Mouse (Mus musculus) urinary bladder, postnatal 4 days (tissue): ENCODE results near the gene Rnaseh2a.
"Not testable (repeated sequence)": the region's sequence is repeated elsewhere in the genome, so short reads cannot be mapped to it uniquely, and the experiment has no call there.

Experiments
- DNase-seq, 2 experiments: peaks; one replicate each; pipeline ENCODE4 v3.0.0; 2021 to 2022; ENCODE audit warnings: low spot score in 2 of 2

Gene Rnaseh2a

DNA sequence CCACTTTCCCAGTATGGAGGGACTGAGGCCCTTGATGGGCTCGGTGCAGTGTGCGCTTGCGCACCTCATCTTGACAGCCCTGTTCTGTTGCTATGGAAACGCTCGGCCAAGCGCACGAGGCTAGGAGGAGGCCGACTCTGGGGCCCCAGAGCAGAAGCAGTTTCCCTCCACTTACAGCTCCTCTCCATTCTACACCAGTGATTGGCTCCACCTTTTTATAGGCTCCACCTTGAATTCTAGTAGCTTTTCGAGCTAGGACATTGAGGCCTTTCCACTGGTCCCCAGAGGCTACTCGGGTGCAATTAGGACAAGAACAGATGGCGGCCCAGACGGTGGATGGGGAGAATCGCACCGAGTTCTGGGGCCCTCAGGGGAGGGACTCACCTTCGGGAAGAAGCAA, 34.7 kb downstream of the Rnaseh2a start:
- no peak for DNase-seq

DNA sequence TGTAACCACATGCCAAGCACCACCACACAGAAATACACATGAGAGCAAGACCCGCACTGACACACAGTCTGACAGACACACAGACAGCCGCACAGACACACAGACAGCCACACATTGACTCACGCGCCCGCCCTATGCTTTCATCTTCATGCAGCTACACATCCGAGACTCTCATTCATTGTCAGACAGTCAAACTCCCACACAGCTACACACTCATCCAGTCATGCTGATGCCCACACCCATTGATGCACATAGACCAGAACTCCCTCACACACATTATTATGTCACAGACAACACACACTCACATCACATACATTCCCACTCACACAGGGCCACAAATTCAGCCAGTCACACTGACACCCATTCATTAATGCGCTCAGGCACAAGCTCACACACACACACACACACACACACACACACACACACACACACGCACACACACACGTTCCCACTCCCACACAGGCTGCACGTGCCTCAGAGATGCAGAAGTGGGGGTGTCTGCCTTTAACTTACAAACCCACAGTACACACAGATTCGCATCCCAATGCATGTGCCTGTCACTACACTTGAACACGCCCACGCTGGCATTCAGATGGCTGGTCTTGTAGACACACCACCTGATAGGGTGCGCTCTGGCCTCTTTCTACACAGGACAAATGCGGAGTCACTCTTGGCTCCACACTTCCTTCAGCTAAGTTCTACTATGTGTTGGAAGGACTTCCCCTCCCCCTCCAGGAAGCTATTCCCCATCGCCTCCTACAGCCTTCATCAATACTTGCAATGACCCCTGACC, 35.6 kb downstream of the Rnaseh2a start:
- DNase-seq = no peak

DNA sequence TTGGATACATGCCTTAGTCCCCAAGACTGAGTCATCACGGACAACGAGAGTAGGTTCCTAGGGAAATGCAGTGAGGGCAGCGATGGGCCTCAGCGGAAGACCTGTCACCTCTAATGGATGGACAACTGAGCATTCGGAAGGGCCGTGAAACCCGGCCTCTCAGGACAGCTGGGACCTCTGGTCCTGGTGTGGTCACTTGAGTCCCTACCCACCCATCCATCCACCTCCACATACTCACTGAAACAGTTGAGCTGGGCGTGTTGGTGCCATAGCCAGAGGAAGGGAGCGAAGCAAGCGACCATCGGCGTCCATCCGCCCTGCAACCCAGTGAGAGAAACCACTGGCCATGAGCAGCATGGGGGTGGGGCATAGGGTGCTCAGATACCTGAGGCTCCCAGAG, 39.0 kb downstream of the Rnaseh2a start:
- no peak for DNase-seq

- DNase-seq = no peak
These were observed 40.9 kb downstream of the Rnaseh2a start for GRCm38 (mm10) chr8:84928456-84929306.

GRCm38 (mm10) chr8:84927513-84927912, 42.1 kb downstream of the Rnaseh2a start:
- no peak for DNase-seq

GRCm38 (mm10) chr8:84925557-84925956, 44.0 kb downstream of the Rnaseh2a start:
- no peak for DNase-seq

- no peak for DNase-seq
These were observed 48.0 kb downstream of the Rnaseh2a start for GRCm38 (mm10) chr8:84921596-84921995.

GRCm38 (mm10) chr8:84918646-84919045, 50.9 kb downstream of the Rnaseh2a start:
- DNase-seq = no peak

GRCm38 (mm10) chr8:84917781-84918180, 51.8 kb downstream of the Rnaseh2a start:
- DNase-seq = no peak

- no peak for DNase-seq
These were observed 54.3 kb downstream of the Rnaseh2a start for GRCm38 (mm10) chr8:84915269-84915668.

DNA sequence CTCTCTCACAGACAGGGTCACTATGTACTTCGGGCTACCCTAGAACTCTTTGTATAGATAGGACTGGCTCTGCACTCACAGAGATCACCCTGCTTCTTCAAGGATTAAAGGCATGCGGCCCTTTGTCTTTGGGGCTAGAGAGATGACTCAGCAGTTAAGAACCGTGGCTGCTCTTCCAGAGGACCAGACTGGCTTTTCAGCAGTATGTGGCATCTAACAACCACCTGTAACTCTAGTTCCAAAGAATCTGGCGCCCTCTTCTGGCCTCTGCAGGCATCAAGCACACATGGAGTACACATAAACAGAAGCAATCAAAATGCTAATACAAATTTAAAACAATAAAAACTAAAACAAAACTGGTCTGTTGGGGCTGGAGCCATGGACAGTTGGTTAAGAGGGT, 55.6 kb downstream of the Rnaseh2a start:
- no peak for DNase-seq

GRCm38 (mm10) chr8:84913502-84913900, 56.1 kb downstream of the Rnaseh2a start:
- no peak for DNase-seq

DNA sequence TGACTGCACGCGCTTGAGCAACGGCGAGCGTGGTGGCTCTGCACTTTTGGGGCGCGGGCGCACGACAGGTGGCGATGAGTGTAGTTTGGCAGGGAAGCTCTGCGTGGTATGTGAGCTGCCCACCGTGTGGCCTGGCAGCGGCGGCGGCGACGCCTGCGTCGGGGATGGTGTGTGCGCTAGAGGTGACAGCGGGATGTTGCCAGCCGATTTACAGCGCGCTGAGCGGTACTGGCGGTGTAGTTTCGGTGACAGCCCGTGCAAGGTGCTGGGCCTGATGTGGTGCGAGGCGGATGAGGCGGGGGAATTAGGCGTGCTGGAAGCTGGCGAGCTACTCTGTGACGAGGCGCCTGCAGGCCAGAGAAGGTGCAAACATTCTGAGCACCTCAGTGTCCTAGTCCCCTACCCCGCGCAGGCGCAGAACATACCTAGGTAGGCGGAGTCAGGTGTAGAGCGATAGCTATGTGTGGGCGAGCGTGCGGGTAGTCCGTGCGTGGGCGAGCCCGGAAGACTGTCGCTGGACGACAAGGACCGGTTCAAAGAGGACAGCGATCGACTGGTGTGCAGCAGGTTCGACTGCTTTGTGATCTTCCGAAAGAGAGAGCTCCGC, 56.6 kb downstream of the Rnaseh2a start:
- DNase-seq = peak in 1 of 2 experiments; percentile 64

GRCm38 (mm10) chr8:84912391-84912790, 57.2 kb downstream of the Rnaseh2a start:
- DNase-seq = no peak

GRCm38 (mm10) chr8:84911854-84912253, 57.7 kb downstream of the Rnaseh2a start:
- DNase-seq = no peak

DNA sequence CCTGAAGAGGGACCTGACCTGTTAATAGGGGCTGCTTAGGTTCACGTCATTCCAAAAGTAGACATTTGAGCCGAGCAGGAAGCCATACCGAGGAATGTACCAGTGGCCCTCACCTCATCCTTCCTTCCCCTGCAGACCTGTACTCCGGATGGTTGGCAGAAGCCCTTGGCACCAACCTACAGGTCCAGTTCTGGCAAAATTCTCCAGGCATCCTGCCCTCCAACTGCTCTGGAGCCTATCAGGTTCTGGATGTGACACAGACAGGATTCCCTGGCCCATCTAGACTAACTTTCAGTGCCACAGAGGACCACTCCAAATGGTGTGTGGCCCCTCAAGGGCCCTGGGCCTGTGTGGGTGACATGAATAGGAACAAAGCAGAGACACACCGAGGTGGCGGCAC, 59.0 kb downstream of the Rnaseh2a start:
- DNase-seq = no peak

DNA sequence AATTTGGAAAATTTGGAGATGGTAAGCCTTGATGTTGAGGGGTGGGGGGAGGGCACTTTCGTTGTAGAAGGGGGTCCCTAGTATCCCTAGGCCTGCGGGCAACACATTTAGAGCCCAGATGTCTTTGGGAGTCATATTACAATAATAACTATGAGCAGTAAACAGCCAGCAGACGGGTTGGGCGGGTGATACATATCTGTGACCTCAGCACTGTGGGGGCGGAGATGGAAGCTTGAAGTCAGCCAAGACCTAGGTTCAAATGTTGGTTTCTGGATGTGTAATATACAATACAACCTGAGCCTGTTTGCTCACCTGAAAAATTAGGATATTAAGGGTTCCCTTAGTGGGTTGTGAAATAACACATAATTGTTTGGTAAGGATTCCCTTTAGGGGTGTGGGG, 59.6 kb downstream of the Rnaseh2a start:
- DNase-seq = no peak

- no peak for DNase-seq
These were observed 60.3 kb downstream of the Rnaseh2a start for GRCm38 (mm10) chr8:84909162-84909767.

DNA sequence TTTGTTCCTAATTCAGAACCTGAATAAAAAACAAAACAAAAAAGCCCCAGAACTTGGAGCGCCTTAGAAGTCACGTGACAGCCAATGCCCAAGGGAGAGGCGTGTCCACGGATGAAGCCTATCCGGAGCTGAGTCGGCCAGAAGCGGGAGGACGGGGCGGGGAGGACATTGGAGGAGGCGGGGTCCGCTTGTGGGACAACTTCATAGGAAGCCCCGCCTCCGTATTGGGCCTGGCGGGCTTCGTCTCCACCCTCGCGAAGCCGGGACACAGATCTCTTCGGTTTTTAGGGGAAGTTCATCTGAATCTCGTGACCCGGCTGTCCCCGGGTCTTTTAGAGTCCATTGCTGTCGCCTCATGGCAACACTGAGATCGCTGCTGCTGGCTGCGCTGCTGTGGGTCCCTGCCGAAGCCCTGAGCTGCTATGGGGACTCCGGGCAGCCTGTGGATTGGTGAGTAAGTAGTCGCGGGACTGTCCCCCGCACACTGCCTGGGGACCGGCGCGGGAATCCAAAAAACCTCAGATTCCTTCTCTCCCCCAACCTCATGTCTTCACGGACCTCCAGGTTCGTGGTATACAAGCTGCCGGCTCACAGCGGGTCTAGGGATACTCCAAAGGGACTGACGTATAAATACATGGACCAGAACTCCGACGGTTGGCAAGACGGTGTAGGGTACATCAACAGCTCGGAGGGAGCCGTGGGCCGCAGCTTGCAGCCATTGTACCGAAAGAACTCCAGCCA, 61.0 kb downstream of the Rnaseh2a start, which contains the start of gene Dnase2a:
Gene Dnase2a, plus strand, starts transcription at position 140 of the 741 bp plus-strand sequence.
- DNase-seq = peak; percentile 93 to 96

- not testable (repeated sequence) for DNase-seq
These were observed 61.6 kb downstream of the Rnaseh2a start for GRCm38 (mm10) chr8:84907979-84908378.

DNA sequence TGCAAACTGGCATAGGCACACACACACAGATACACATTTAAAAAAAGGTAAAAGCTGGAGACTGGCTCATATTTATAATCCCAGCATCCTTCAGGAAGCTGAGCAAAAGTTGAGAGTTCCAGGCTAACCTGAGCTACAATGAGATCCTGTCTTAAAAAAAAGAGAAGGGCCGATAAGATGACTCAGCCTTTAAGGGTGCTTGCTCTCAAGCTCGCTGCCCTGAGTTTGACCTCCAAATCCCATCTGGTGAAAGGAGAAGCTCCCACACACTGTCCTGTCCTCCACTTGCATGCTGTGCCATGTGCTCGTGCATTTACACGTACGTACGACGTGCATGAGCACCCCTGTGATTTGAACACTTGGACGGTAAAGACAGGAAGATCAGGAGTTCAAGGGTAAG, 62.1 kb downstream of the Rnaseh2a start:
- no peak for DNase-seq
